27 mouse cellular contexts compared by ENCODE assay signal in the genomic region with DNA sequence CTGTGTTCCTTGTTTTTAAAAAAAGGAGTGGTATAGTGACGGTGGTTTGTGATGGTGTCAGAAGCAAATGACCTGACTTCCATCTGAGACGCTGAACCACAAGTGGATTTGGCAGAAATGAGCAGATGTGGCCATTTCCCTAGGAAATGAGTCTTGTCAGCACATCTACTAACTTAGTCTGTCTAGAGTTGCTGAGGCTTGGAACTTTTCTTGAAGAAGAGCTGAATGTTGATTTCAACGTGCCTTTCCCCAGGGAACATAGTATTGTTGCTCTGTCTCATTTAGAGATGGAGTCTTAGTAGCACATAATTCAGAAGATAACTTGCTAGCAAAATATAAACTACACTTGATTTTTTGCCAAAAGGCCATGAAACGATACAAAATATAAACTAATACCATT. TPM values are rescaled to one million over a fixed set of nuclear protein-coding genes. Genes with fewer than 3 reads are reported as not detected.
DNase-seq lines count a peak whose midpoint lies in the region; ATAC-seq and TF ChIP-seq lines count a peak whose summit lies in the region.
"Had no signal": no experiment of that assay in that cellular context is flagged by ENCODE, and none has a peak within 500 bp of the region (broad histone marks: within the 10 kb centered on the region; RNA-seq: fewer than 3 reads in every experiment).

No protein-coding gene starts in this region.

- 65% methylated on average over 4 of the region's 4 CpGs for WGBS in embryonic facial prominence, embryonic 14.5 days
- 85% methylated on average over 4 of the region's 4 CpGs for WGBS in embryonic facial prominence, embryonic 10.5 days
- WGBS in lung, embryonic 14.5 days: 42% methylated on average over 4 of the region's 4 CpGs

- TF ChIP-seq CTCF in lung, embryonic 14.5 days (IDR thresholded peaks at IDR 0.05; ENCODE audit: low read depth): no peak
- no peak for TF ChIP-seq CTCF in bone marrow macrophage, adult 2 months (IDR thresholded peaks at IDR 0.05; ENCODE audit: low read depth, low read length)

- ATAC-seq in embryonic facial prominence, embryonic 14.5 days (ENCODE audit: low read depth): no peak
- ATAC-seq in lung, embryonic 14.5 days (ENCODE audit: insufficient read depth): 0 out of 2 replicates have a peak, but pooled peaks have one; percentile 54
- ATAC-seq: activated CD4-positive, CD25-positive, alpha-beta regulatory T cell, adult 4 months; CD4-positive, CD25-positive, alpha-beta regulatory T cell, adult 4 months; forebrain, embryonic 13.5 days; forebrain, embryonic 15.5 days; forebrain, postnatal 0 days; Patski had no signal

- H3K36me3 ChIP-seq in embryonic facial prominence, embryonic 14.5 days (ENCODE audit: control insufficient read depth, insufficient read depth, low read length): peaks cover 45% of the 10 kb centered on the region
- H3K36me3 ChIP-seq in embryonic facial prominence, embryonic 10.5 days (replicated peaks): peaks cover 54% of the 10 kb centered on the region
- peaks cover 15% of the 10 kb centered on the region for H3K36me3 ChIP-seq in lung, embryonic 14.5 days (ENCODE audit: insufficient read depth)

- H3K9me3 ChIP-seq in embryonic facial prominence, embryonic 14.5 days (ENCODE audit: control insufficient read depth, low read length): no peaks in the 10 kb centered on the region
- H3K9me3 ChIP-seq in embryonic facial prominence, embryonic 10.5 days: no peaks in the 10 kb centered on the region
- no peaks in the 10 kb centered on the region for H3K9me3 ChIP-seq in lung, embryonic 14.5 days (ENCODE audit: low read depth, low read length)
- H3K9me3 ChIP-seq: embryonic facial prominence, embryonic 12.5 days; embryonic facial prominence, embryonic 15.5 days; forebrain, embryonic 13.5 days; forebrain, embryonic 15.5 days; G1E had no signal

- no peak for TF ChIP-seq POLR2A in bone marrow macrophage, adult 2 months (IDR thresholded peaks at IDR 0.05; ENCODE audit: borderline replicate concordance, low read depth, low read length)

- no peak overlapping the region for H3K4me2 ChIP-seq in embryonic facial prominence, embryonic 14.5 days (ENCODE audit: low read depth, low read length)
- H3K4me2 ChIP-seq in lung, embryonic 14.5 days: no peak overlapping the region
- H3K4me2 ChIP-seq: embryonic facial prominence, embryonic 12.5 days; embryonic facial prominence, embryonic 15.5 days; forebrain, embryonic 13.5 days; forebrain, embryonic 15.5 days had no signal

- H3K27me3 ChIP-seq in embryonic facial prominence, embryonic 14.5 days (replicated peaks; ENCODE audit: control insufficient read depth, insufficient read depth, low read length): no peaks in the 10 kb centered on the region
- no peaks in the 10 kb centered on the region for H3K27me3 ChIP-seq in embryonic facial prominence, embryonic 10.5 days (replicated peaks; ENCODE audit: low read depth, poor library complexity, severe bottlenecking)
- no peaks in the 10 kb centered on the region for H3K27me3 ChIP-seq in lung, embryonic 14.5 days (ENCODE audit: insufficient read depth, low read length)
- H3K27me3 ChIP-seq: CH12.LX; embryonic facial prominence, embryonic 12.5 days; embryonic facial prominence, embryonic 15.5 days; forebrain, embryonic 13.5 days; forebrain, embryonic 15.5 days; Patski had no signal

- H3K9ac ChIP-seq in embryonic facial prominence, embryonic 14.5 days (ENCODE audit: low read depth, low read length): no peak overlapping the region
- H3K9ac ChIP-seq in lung, embryonic 14.5 days: no peak overlapping the region
- H3K9ac ChIP-seq: embryonic facial prominence, embryonic 12.5 days; embryonic facial prominence, embryonic 15.5 days; forebrain, embryonic 13.5 days; forebrain, embryonic 15.5 days; forebrain, postnatal 0 days had no signal

- peak; percentile 9 for DNase-seq in embryonic facial prominence, embryonic 14.5 days (ENCODE audit: low spot score)
- DNase-seq in embryonic facial prominence, embryonic 10.5 days (ENCODE audit: low spot score): no peak
- peak; percentile 64 for DNase-seq in lung, embryonic 14.5 days
- DNase-seq in lung, postnatal 10 days: no peak
- no peak for DNase-seq in spleen, adult 12 weeks (ENCODE audit: low spot score)
- DNase-seq: adrenal gland, adult 8-10 months; adrenal gland, postnatal 14 days; adrenal gland, postnatal 36 days; B cell, adult 2 months; cerebellum, adult 11 months; cerebellum, adult 18-20 months; cerebellum, adult 8-10 months; cerebellum, adult 9-11 months; cerebellum, postnatal 14 days; cerebellum, postnatal 36 days; embryo, embryonic 11 days; forebrain, postnatal 0 days had no signal

- H3K27ac ChIP-seq in embryonic facial prominence, embryonic 14.5 days (replicated peaks; ENCODE audit: low read depth, low read length): no peak overlapping the region
- H3K27ac ChIP-seq in embryonic facial prominence, embryonic 10.5 days (replicated peaks): no peak overlapping the region
- H3K27ac ChIP-seq in lung, embryonic 14.5 days (ENCODE audit: low read depth): no peak overlapping the region
- H3K27ac ChIP-seq in bone marrow macrophage, adult 2 months (ENCODE audit: insufficient read depth, low read depth, low read length): peak overlapping the region; percentile 44
- H3K27ac ChIP-seq: embryonic facial prominence, embryonic 12.5 days; embryonic facial prominence, embryonic 15.5 days; forebrain, embryonic 13.5 days; forebrain, embryonic 15.5 days had no signal

- H3K4me3 ChIP-seq in embryonic facial prominence, embryonic 14.5 days (ENCODE audit: low read depth, low read length): no peak overlapping the region
- H3K4me3 ChIP-seq in embryonic facial prominence, embryonic 10.5 days: no peak overlapping the region
- no peak overlapping the region for H3K4me3 ChIP-seq in lung, embryonic 14.5 days (ENCODE audit: low read depth, low read length)
- H3K4me3 ChIP-seq in bone marrow macrophage, adult 2 months (ENCODE audit: insufficient read depth, low read length): no peak overlapping the region
- H3K4me3 ChIP-seq: embryonic facial prominence, embryonic 12.5 days; embryonic facial prominence, embryonic 15.5 days; forebrain, embryonic 13.5 days; forebrain, embryonic 15.5 days had no signal

- no peaks in the 10 kb centered on the region for H3K4me1 ChIP-seq in embryonic facial prominence, embryonic 14.5 days (ENCODE audit: control insufficient read depth, insufficient read depth, low read length)
- no peaks in the 10 kb centered on the region for H3K4me1 ChIP-seq in embryonic facial prominence, embryonic 10.5 days
- 0 out of 2 replicates have a peak, but pooled peaks cover 3% of the 10 kb centered on the region for H3K4me1 ChIP-seq in lung, embryonic 14.5 days (ENCODE audit: insufficient read depth)
- H3K4me1 ChIP-seq in bone marrow macrophage, adult 2 months (ENCODE audit: control insufficient read depth, insufficient read depth, low read length): peaks cover 22% of the 10 kb centered on the region
- H3K4me1 ChIP-seq: embryonic facial prominence, embryonic 12.5 days; embryonic facial prominence, embryonic 15.5 days; forebrain, embryonic 13.5 days; forebrain, embryonic 15.5 days had no signal

RNA-seq across cellular contexts. Expression of a gene that starts 23.2 kb away (rescaled TPM):
- 74.6 and 81.1 TPM in 2 replicates for polyA plus RNA-seq in embryonic facial prominence, embryonic 14.5 days (2014; fragmentation: Nextera tagmentation; extraction: Ambion mirVana)
- polyA plus RNA-seq in embryonic facial prominence, embryonic 10.5 days (2016; fragmentation: Nextera tagmentation; extraction: Ambion mirVana): 11.1 and 11.2 TPM in 2 replicates
- polyA plus RNA-seq in lung, embryonic 14.5 days (2014; fragmentation: Nextera tagmentation; extraction: Ambion mirVana): 21.5 and 28.1 TPM in 2 replicates
- polyA plus RNA-seq in bone marrow macrophage, adult 2 months (2012; ENCODE audit: insufficient read depth, insufficient read length, missing spikeins): 0.72 and 1.5 TPM in 2 replicates
- polyA plus RNA-seq: activated CD4-positive, CD25-positive, alpha-beta regulatory T cell, adult 4 months; CD4-positive, CD25-positive, alpha-beta regulatory T cell, adult 4 months had no signal

RNA-seq across cellular contexts. Expression of a gene that starts 25.4 kb away (rescaled TPM):
- polyA plus RNA-seq in embryonic facial prominence, embryonic 14.5 days (2014; fragmentation: Nextera tagmentation; extraction: Ambion mirVana): 10.1 and 11.1 TPM in 2 replicates
- 17.6 and 18.2 TPM in 2 replicates for polyA plus RNA-seq in embryonic facial prominence, embryonic 10.5 days (2016; fragmentation: Nextera tagmentation; extraction: Ambion mirVana)
- 11.8 and 12.5 TPM in 2 replicates for polyA plus RNA-seq in lung, embryonic 14.5 days (2014; fragmentation: Nextera tagmentation; extraction: Ambion mirVana)
- 3.9 and 4.9 TPM in 2 replicates for polyA plus RNA-seq in bone marrow macrophage, adult 2 months (2012; ENCODE audit: insufficient read depth, insufficient read length, missing spikeins)

RNA-seq across cellular contexts. Expression of a gene that starts 54.1 kb away (rescaled TPM):
- 12.8 and 13.8 TPM in 2 replicates for polyA plus RNA-seq in embryonic facial prominence, embryonic 14.5 days (2014; fragmentation: Nextera tagmentation; extraction: Ambion mirVana)
- 20.0 and 24.0 TPM in 2 replicates for polyA plus RNA-seq in embryonic facial prominence, embryonic 10.5 days (2016; fragmentation: Nextera tagmentation; extraction: Ambion mirVana)
- polyA plus RNA-seq in lung, embryonic 14.5 days (2014; fragmentation: Nextera tagmentation; extraction: Ambion mirVana): 1.9 and 2.4 TPM in 2 replicates
- not detected in 2 replicates for polyA plus RNA-seq in bone marrow macrophage, adult 2 months (2012; ENCODE audit: insufficient read depth, insufficient read length, missing spikeins)
- polyA plus RNA-seq: activated CD4-positive, CD25-positive, alpha-beta regulatory T cell, adult 4 months; G1E had no signal

Comparison
In these comparisons a context has a peak if more than half of its experiments do, and no peak if none do; other contexts are left out.
1. DNase-seq: peak in embryonic facial prominence, embryonic 14.5 days (single experiment) and lung, embryonic 14.5 days (single experiment); none in embryonic facial prominence, embryonic 10.5 days (single experiment), lung, postnatal 10 days (single experiment) and spleen, adult 12 weeks (single experiment).